Mouse (Mus musculus) olfactory bulb, adult 2 months (tissue): ENCODE measurements around the gene Id3. TPM values are rescaled to one million over a fixed set of nuclear protein-coding genes. Genes with fewer than 3 reads are reported as not detected.

Experiments
- H3K27ac ChIP-seq: fragments of 200-500 bp; 2 replicates; pipeline ENCODE4 v1.5.1; 2012; ENCODE audit warnings: low read depth, low read length; ENCODE audit not compliant: insufficient read depth
- H3K4me1 ChIP-seq: fragments of 200-500 bp; 2 replicates; pipeline ENCODE4 v1.6.1; 2012; ENCODE audit warnings: low read length; ENCODE audit not compliant: control insufficient read depth, insufficient read depth
- H3K4me3 ChIP-seq: fragments of 200-500 bp; 2 replicates; pipeline ENCODE4 v1.5.1; 2012; ENCODE audit warnings: mild to moderate bottlenecking, low read depth, low read length, moderate library complexity; ENCODE audit not compliant: insufficient read depth
- CTCF ChIP-seq: fragments of 200-500 bp; IDR thresholded peaks from 2 replicates; pipeline ENCODE4 v1.5.1; 2012; ENCODE audit warnings: low read depth, mild to moderate bottlenecking, low read length, moderate library complexity; ENCODE audit not compliant: insufficient read depth
- POLR2A ChIP-seq: fragments of 200-500 bp; IDR thresholded peaks from 2 replicates; pipeline ENCODE4 v1.6.1; 2012; ENCODE audit warnings: mild to moderate bottlenecking, low read depth, low read length, moderate library complexity; ENCODE audit not compliant: insufficient read depth
- WGBS: fragments of 180-500 bp; shearing (Covaris S2); methylation state at CpG from one replicate; pipeline ENCODE4 v1.1.7; 2018; 5-methylcytosine and 5-hydroxymethylcytosine counted together
- polyA plus RNA-seq: library from polyadenylated mRNA; stranded (reverse); fragments of >200 nt; gene quantifications from 2 replicates; pipeline ENCODE4 v1.2.4, GENCODE M21; 2012; ENCODE audit warnings: low replicate concordance; ENCODE audit not compliant: missing spikeins, insufficient read depth, insufficient read length

Id3 gene
- polyA plus RNA-seq, 1 experiment, result not detected

- peaks cover 33% of the 10 kb centered on the region for H3K4me1 ChIP-seq
- 6% methylated on average over 11 of the region's 11 CpGs for WGBS
- H3K4me3 ChIP-seq, result peak overlapping the region; percentile 63
- TF ChIP-seq CTCF (no peak), POLR2A (no peak)
- peak overlapping the region; percentile 70 for H3K27ac ChIP-seq
Observed at GRCm38 (mm10) chr4:136144927-136145292, 1.6 kb downstream of the Id3 start.

GRCm38 (mm10) chr4:136145362-136145885, 2.1 kb downstream of the Id3 start:
- no peak for TF ChIP-seq POLR2A
- no peak for TF ChIP-seq CTCF
- peaks cover 30% of the 10 kb centered on the region for H3K4me1 ChIP-seq
- H3K27ac ChIP-seq, result no peak overlapping the region; the same call in 1 of the 2 replicates
- peak overlapping the region; percentile 14 for H3K4me3 ChIP-seq
- WGBS, result 39% methylated on average over 11 of the region's 11 CpGs

- WGBS, result 78% methylated on average over 7 of the region's 7 CpGs
- Histone ChIP-seq H3K4me3 (no peak overlapping the region), H3K4me1 (peaks cover 27% of the 10 kb centered on the region), H3K27ac (no peak overlapping the region)
- TF ChIP-seq CTCF (no peak), POLR2A (no peak)
Observed at GRCm38 (mm10) chr4:136145991-136146711, 2.9 kb downstream of the Id3 start.

GRCm38 (mm10) chr4:136146712-136147154, 3.4 kb downstream of the Id3 start:
- Histone ChIP-seq H3K4me3 (no peak overlapping the region), H3K4me1 (peaks cover 27% of the 10 kb centered on the region), H3K27ac (no peak overlapping the region)
- WGBS, result 71% methylated on average over 6 of the region's 6 CpGs
- TF ChIP-seq POLR2A (no peak), CTCF (no peak)

GRCm38 (mm10) chr4:136147436-136148135, 4.3 kb downstream of the Id3 start:
- H3K4me3 ChIP-seq, result peak overlapping the region; percentile 37
- TF ChIP-seq POLR2A, result 0 out of 2 replicates have a peak, but pooled peaks have one; percentile 19
- no peak for TF ChIP-seq CTCF
- H3K27ac ChIP-seq, result no peak overlapping the region; the same call in 1 of the 2 replicates
- peaks cover 27% of the 10 kb centered on the region for H3K4me1 ChIP-seq
- WGBS, result 4% methylated on average over 46 of the region's 48 CpGs

- TF ChIP-seq POLR2A (no peak), CTCF (no peak)
- WGBS, result 29% methylated on average over 31 of the region's 31 CpGs
- Histone ChIP-seq H3K4me3 (peak overlapping the region; percentile 37), H3K4me1 (peaks cover 26% of the 10 kb centered on the region), H3K27ac (0 out of 2 replicates have a peak overlapping the region, but pooled peaks have one; percentile 19)
Observed at GRCm38 (mm10) chr4:136148342-136149044, 5.2 kb downstream of the Id3 start.

GRCm38 (mm10) chr4:136149045-136149379, 5.7 kb downstream of the Id3 start:
- WGBS, result 97% methylated on average over 2 of the region's 2 CpGs
- H3K27ac ChIP-seq, result no peak overlapping the region
- peaks cover 22% of the 10 kb centered on the region for H3K4me1 ChIP-seq
- TF ChIP-seq CTCF (no peak), POLR2A (no peak)
- H3K4me3 ChIP-seq, result no peak overlapping the region

GRCm38 (mm10) chr4:136149734-136150133, 6.4 kb downstream of the Id3 start:
- Histone ChIP-seq H3K4me1 (peaks cover 15% of the 10 kb centered on the region), H3K4me3 (no peak overlapping the region), H3K27ac (no peak overlapping the region)
- no peak for TF ChIP-seq POLR2A
- TF ChIP-seq CTCF, result no peak
- 46% methylated on average over 3 of the region's 3 CpGs for WGBS

- TF ChIP-seq POLR2A (no peak), CTCF (no peak)
- H3K27ac ChIP-seq, result no peak overlapping the region
- no peak overlapping the region for H3K4me3 ChIP-seq
- peaks cover 12% of the 10 kb centered on the region for H3K4me1 ChIP-seq
- WGBS, result 84% methylated on average over 4 of the region's 4 CpGs
Observed at GRCm38 (mm10) chr4:136150596-136150995, 7.3 kb downstream of the Id3 start.
